Mouse (Mus musculus) erythroblast, embryonic 14.5 days (primary cell): ENCODE data around the gene Flt3l.

Experiments used
- GATA1 ChIP-seq: IDR thresholded peaks from 2 replicates; pipeline ENCODE4 v1.6.1; 2012; ENCODE audit warnings: low read length, inconsistent platforms, mixed read lengths
- TAL1 ChIP-seq: IDR thresholded peaks from 3 replicates; pipeline ENCODE4 v1.6.1; 2012; ENCODE audit warnings: low read length, inconsistent platforms, mixed read lengths

DNA sequence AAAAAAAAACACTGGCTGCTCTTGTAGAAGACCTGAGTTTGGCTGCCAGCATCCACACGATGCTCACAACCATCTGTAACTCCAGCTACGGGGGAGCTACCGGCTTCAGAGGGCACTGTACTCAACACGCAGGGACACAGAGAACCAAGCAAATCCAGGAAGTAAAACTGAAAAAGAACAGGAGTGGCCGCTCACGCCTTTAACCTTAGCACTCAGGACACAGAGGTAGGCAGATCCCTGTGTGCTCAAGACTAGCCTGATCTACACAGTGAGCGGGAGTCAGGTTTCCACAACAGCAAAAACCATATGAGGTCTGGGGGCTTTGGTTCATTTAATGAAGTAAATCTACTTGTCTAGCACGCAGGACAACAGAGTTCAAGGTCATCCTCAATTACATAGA, 30.7 kb downstream of the Flt3l start:
- TF ChIP-seq GATA1 (no peak), TAL1 (no peak)
